Mouse (Mus musculus) right cerebral cortex, adult 2 months (tissue): ENCODE results near the gene Mbip.

Experiments used
- DNase-seq, 2 experiments: peaks; one replicate each; pipeline ENCODE4 v3.0.0; 2021 to 2022; ENCODE audit warnings: low spot score in 2 of 2

The Mbip gene

DNA sequence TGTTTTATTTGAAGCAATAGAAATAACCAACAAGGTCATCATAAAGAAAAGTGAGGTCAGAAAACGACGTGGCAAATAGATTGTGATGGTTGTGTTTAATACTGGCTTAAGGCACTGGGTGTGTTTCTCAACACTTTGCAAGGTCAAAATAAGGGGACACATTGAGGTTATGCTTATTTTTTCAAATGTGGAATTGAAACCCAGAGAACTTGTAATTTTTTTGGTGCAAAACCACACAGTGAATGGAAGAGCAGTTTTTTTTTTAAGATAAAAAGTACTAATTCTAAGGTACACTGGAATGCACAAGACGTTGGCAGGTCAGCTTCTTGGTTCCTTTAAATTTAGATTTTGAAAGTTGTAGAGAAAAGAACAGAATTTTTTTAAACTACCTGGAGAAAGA is 50.5 kb downstream of the Mbip start:
- no peak for DNase-seq

DNA sequence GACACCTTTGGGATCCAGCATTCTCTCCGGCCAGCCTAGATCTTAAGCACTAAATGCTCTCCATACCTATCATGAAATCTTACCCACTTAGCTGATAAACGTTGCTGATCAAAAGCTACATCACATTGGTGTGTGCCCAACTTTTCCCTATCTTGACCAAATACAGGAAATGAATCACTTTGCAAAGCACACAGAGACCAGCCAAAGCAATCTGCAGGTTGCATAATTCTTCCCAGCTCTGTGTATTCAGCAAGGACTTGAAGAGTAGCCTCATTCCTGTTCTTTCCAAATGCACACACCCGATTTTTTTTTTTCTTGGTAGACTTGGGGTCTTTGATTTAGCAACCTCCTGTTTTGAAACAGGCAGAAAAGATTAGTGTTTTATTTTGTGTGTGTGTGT is 57.1 kb downstream of the Mbip start:
- no peak for DNase-seq

DNA sequence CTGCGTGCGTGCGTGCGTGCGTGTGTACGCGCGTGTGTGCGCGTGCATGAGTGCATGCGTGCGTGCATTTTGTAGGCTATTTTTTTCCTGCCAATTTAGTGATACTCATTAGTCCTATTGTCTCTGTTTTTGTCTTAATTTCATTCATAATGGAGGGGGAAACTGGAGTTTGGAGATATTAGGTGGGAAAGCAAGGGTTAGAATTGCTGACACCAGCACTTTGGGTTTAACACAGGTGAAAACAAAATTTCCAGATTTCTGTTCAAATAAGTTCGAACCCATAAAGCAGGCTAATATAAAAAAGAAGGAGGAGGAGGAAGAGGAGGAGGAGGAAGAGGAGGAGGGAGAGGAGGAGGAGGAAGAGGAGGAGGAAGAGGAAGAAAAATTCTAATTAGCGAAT is 58.9 kb downstream of the Mbip start:
- DNase-seq, result no peak

DNA sequence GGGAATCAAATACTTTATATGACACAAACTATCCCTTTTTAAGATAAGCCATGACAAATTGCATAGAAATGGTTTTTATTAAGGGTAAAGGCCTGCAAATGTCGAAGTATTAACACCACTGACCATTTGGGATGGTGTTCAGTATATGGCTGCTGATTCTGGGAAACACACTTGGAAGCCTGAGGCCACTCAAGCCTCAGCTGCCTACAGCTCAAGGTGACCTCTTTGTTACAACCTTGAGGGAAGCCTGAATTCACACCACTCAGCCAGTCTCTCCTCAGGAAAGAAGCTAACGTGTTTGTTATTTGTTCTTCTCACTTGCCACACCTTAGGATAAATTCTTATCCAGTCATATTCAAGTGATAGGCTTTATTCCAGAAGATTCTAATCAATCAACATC is 61.5 kb downstream of the Mbip start:
- no peak for DNase-seq

DNA sequence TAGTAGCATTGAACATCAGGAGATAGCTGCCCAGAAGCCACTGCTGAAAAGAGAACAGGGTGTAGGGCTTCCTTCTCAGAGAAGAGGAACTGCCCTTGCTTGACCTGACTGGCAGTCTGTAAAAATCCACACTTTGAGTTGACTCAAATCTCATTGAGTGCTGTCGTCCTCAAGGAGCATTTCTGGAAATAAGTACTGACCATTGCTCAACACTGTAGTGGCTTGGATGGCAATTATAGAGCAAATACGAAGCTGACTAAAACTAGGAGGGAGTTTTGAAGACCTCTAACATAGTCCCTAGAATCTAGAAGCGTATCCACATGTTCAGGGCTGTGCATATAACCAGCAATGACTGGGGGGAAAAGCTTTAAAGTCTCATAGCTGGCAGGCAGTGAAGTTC is 64.0 kb downstream of the Mbip start:
- no peak for DNase-seq
